Mouse (Mus musculus) heart, adult 2 months (tissue): ENCODE data around the gene Neil3.

Experiments
- CTCF ChIP-seq: fragments of 200-600 bp; IDR thresholded peaks from 2 replicates; pipeline ENCODE4 v1.8.1; 2022; ENCODE audit warnings: antibody characterized with exemption, mild to moderate bottlenecking, moderate library complexity
- EP300 ChIP-seq: fragments of 200-500 bp; IDR thresholded peaks from 2 replicates; pipeline ENCODE4 v1.6.1; 2011; ENCODE audit warnings: low read depth, low read length, control low read depth; ENCODE audit not compliant: insufficient read depth
- POLR2A ChIP-seq: fragments of 200-500 bp; IDR thresholded peaks from 2 replicates; pipeline ENCODE4 v1.6.1; 2011; ENCODE audit warnings: mild to moderate bottlenecking, low read depth, low read length, control low read depth; ENCODE audit not compliant: insufficient read depth

- no peak for TF ChIP-seq CTCF
- no peak for TF ChIP-seq POLR2A
- TF ChIP-seq EP300, result no peak
These were observed 38.6 kb downstream of the Neil3 start for GRCm38 (mm10) chr8:53600025-53600811.
